Mouse (Mus musculus) heart, postnatal 0 days (tissue): ENCODE results near the gene Nipal1.

ENCODE experiments used
- CTCF ChIP-seq: IDR thresholded peaks from 2 replicates; pipeline ENCODE4 v1.5.1; 2016; ENCODE audit warnings: antibody characterized with exemption, control low read depth, low read depth
- EP300 ChIP-seq: IDR thresholded peaks from 2 replicates; pipeline ENCODE4 v1.6.1; 2016; ENCODE audit warnings: antibody characterized with exemption, low read depth

DNA sequence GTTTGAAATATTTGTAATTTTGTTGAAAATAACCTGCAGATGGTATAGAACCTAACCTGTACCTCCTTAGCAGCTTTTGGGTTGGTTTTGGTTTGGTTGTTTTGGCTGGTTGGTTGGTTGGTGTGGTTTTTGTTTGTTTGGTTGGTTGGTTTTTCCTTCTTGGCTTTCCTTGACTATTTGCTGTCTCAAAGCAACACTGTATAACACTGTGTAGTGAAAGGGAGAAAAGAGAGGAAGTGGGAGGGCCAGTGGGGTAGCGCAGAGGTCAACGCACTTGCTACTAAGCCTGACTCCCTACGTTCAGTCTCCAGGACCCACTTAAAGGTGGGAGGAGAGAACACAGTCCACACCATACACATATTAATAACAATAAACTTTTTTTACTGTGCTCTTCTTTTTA, 11.0 kb upstream of the Nipal1 start:
- no peak for TF ChIP-seq EP300
- TF ChIP-seq CTCF: no peak
